Mouse (Mus musculus): ENCODE results near the gene Wdfy3. TPM values are rescaled to one million over a fixed set of nuclear protein-coding genes. Genes with fewer than 3 reads are reported as not detected.
A peak's percentile ranks its signal among the peaks of the same experiment; 100 is the strongest.
"Not testable (repeated sequence)": the region's sequence is repeated elsewhere in the genome, so short reads cannot be mapped to it uniquely, and the experiment has no call there.

The Wdfy3 gene
- total RNA-seq, 1 experiment from 2014 or later, result 11.2 TPM

DNA sequence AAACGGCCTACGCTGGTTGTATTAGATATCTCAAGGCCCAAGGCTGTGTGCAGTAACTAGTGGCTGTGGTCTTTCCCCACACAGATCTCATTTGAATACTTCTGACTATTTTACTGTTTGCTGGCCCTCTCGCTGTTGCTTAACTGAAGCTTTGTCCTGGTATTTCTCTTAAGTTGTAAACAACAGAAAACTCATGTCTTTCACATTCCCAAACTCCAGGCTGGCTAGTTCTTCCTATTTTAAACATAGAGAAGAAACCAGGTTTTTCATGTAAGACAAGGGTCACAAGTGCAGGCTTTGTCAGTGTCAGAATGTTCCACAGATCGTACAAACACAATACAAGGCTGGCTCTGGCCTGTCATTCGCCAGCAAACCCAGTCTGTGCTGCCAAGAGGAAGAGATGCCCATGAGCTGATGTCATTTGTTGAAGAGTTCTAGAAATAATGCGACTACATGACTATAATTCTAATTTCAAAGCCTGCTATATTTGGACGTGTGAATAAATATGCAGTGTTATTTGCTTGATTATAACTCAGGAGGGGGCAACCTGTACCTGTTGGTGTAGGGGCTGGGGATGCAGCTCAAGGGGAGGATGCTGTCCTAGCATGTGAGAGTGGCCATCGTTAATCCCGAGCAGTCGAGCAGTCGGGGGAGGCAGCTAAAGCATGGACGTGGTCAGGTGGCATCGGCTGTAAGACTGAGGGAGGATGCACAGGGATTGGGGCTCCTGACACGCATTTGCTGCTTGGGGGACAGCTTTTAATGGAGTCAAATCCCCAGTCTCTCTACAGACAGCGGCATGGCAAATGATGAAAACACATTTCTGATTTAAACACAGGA, 136.5 kb downstream of the Wdfy3 start:
- ATAC-seq (replicated peaks in 1 of 2; ENCODE audit: insufficient read depth in 1 of 2, low FRiP score in 2 of 2, low TSS enrichment in 1 of 2, low read depth in 1 of 2, poor library complexity in 2 of 2, severe bottlenecking in 2 of 2), result no peak

DNA sequence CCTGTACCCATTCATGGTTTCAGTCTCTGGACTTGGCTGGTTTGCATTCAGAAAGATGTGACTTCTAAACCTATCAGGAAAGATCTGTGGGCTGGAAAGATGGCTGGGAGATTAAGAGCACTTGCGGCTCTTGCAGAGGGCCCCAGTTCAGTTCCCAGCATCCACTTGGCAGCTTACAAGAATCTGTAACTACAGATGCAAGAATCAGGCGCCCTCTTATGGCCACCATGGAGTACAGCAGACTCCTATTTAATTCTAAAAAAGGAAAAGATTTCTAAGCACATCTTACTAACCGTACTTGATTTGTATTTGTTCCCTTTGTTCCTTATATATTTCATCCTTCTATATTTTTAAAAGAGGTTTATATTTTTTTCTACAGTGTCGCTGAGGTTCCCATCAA, 137.7 kb downstream of the Wdfy3 start:
- no peak for ATAC-seq (replicated peaks in 1 of 2; ENCODE audit: insufficient read depth in 1 of 2, low FRiP score in 2 of 2, low TSS enrichment in 1 of 2, low read depth in 1 of 2, poor library complexity in 2 of 2, severe bottlenecking in 2 of 2)

DNA sequence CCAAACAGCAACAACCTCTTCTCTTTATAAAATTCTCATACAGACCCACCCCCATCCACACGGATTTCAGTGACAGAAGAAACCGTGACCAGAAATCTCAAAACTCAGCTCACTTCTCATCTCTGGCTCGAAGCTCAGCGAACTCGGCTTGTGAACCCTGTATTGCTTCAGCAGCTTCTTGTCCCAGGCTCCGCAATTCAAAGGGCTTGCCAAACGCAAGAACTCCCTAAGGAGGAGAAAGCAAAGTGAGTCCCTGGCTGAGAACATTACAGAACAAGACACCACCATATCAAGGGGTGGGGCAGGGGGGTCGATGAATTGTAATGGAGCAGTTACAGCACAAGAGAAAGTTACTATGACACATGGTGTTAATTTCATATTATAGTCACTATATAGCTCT, 143.4 kb downstream of the Wdfy3 start:
- no peak for ATAC-seq (replicated peaks in 1 of 2; ENCODE audit: insufficient read depth in 1 of 2, low FRiP score in 2 of 2, low TSS enrichment in 1 of 2, low read depth in 1 of 2, poor library complexity in 2 of 2, severe bottlenecking in 2 of 2)

DNA sequence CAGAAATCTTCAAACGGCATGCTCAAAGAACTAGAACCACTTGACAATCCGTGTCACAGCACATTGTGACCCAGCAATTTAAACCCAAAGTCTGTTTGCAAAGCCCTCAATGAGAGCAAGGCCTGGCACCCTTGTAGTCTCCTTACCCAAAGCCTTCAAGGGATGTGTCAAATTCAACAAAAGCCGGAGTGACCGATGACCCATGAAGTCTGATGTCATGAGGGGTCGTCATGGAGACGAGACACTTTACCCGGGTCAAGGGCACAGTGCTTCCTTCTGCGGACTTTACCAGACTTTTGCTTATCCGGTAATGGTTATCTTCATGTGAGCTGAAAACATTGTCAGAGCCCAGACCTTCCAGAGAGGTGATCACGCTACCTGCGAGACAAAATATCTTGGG, 146.0 kb downstream of the Wdfy3 start:
- ATAC-seq (replicated peaks in 1 of 2; ENCODE audit: insufficient read depth in 1 of 2, low FRiP score in 2 of 2, low TSS enrichment in 1 of 2, low read depth in 1 of 2, poor library complexity in 2 of 2, severe bottlenecking in 2 of 2), result no peak

DNA sequence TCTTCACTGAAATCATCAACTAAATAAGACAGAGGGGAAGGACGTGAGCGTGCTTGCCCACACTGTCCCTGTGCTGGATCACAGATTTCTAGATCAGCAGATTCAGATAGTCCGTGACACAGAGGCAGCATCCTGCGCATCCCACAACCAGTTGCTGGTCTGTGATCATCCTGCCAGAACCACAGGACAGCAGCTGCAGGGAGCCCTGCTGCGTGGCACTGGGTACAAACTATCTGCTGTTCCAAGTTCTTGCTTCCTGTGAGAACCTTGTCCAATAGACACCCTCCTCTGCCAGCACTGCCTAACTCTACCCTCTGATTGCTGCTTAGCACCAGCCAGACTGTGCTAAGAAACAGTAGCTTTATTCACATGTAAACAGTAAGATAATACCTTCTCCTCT, 150.2 kb downstream of the Wdfy3 start:
- no peak for ATAC-seq (replicated peaks in 1 of 2; ENCODE audit: insufficient read depth in 1 of 2, low FRiP score in 2 of 2, low TSS enrichment in 1 of 2, low read depth in 1 of 2, poor library complexity in 2 of 2, severe bottlenecking in 2 of 2)

DNA sequence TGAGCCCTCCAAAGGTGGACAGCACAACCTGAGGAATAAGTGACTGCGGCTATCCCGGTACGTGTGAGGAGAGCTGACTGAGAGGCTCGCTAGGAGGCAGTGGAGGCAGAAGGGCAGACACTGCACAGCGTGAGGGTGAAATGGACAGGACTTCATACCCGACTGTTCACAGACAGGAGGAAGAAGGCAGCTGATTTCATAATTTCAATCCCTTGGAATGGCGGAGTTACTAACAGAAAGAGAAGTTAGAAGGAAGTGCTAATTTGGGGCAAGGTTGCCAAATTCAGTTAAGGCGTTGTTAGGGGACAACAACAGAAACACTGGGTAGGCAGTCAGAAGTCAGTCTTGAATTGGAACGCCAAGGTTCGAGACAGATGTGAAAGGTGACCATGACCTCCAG, 160.3 kb downstream of the Wdfy3 start:
- ATAC-seq (replicated peaks in 1 of 2; ENCODE audit: insufficient read depth in 1 of 2, low FRiP score in 2 of 2, low TSS enrichment in 1 of 2, low read depth in 1 of 2, poor library complexity in 2 of 2, severe bottlenecking in 2 of 2), result no peak

DNA sequence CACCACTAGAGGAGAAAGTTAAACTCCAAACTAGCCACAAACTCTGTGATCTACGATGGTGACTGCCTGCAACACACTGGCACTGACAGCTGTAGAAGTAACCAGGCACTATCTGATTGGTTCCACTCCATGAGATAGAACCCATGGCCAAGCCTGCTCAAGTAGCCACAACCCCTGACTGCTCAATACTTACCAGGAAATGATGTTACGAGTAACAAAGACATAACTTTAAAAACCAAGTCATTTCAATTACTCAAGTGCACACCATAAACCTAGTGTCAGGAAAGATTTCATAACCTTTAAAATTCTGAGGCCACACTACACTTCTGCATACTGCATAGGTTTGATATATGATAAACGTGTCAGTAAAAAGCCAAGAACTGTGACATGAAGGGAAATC, 164.1 kb downstream of the Wdfy3 start:
- ATAC-seq (replicated peaks in 1 of 2; ENCODE audit: insufficient read depth in 1 of 2, low FRiP score in 2 of 2, low TSS enrichment in 1 of 2, low read depth in 1 of 2, poor library complexity in 2 of 2, severe bottlenecking in 2 of 2), result no peak

DNA sequence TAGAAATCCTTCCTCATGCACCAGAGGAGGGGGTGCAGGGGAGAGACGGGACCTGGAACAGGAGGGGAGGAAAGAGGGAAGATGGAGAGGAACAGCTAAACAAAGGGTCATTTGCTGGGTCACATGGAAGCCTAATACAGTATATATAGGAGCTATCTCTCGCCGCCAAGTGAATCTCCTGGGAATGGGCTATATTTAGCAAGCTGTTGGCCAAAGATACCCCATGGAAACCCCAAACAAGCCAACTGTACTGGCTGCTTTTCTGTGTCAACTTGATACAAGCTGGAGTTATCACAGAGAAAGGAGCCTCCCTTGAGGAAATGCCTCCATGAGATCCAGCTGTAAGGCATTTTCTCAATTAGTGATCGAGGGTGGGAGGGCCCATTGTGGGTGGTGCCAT, 164.9 kb downstream of the Wdfy3 start:
- ATAC-seq (replicated peaks in 1 of 2; ENCODE audit: insufficient read depth in 1 of 2, low FRiP score in 2 of 2, low TSS enrichment in 1 of 2, low read depth in 1 of 2, poor library complexity in 2 of 2, severe bottlenecking in 2 of 2), result not testable (repeated sequence)

DNA sequence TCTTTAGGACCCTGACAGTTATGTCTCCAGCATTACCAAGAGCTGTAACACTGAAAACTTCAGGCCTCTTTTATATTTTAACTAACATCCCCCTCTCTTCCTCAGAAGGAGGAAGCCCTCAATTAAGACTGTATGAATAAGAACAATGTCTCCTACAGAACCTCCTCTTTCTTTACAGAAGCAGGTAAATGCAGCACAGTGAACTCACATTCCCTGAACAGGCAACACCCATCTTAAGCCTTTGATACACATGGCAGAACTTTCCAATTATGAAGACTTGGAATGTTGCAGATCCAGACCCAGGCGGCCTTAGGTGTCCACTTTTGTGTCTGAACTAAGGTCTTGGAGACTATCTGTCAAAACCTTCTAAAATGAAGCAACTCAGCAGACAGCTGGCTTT, 167.0 kb downstream of the Wdfy3 start:
- ATAC-seq (replicated peaks in 1 of 2; ENCODE audit: insufficient read depth in 1 of 2, low FRiP score in 2 of 2, low TSS enrichment in 1 of 2, low read depth in 1 of 2, poor library complexity in 2 of 2, severe bottlenecking in 2 of 2), result no peak

DNA sequence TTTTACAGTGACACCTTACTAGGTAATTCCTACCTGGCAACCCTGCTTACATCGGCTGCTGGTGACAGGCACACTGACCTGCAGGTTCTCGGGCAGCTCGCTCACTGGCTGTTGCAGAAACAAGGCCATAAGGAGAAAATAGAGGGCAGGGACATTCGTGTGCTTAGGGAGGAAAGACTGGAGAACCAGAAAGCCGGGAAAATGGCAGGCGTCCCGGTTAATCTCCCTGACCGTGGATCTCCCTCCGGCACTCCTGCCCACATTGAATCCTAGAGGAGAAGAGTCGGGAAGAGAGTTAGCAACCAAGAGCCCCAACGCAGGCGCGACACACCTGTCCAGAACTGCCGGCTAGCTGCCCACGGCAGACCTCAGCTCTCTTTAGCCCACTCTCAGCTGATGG, 169.7 kb downstream of the Wdfy3 start:
- ATAC-seq (replicated peaks in 1 of 2; ENCODE audit: insufficient read depth in 1 of 2, low FRiP score in 2 of 2, low TSS enrichment in 1 of 2, low read depth in 1 of 2, poor library complexity in 2 of 2, severe bottlenecking in 2 of 2), result no peak

DNA sequence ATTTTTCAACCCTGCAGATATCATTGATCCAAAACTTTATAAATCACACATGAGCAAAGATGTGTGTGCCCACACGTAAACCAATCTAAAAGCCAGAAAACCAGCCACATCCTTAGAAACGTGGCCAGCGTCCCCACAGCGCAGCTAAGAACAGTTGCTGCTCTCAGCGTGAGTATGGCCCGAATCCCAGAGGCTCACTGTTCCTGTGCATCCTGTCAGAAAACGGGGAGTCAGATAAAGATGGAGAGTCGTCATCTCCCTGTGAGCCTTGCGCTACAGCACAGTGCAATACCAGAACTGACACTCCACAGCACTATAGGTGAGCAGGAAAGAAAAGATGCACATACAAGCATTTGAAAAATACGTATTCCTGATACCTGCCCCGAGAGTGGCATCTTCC, 172.9 kb downstream of the Wdfy3 start:
- no peak for ATAC-seq (replicated peaks in 1 of 2; ENCODE audit: insufficient read depth in 1 of 2, low FRiP score in 2 of 2, low TSS enrichment in 1 of 2, low read depth in 1 of 2, poor library complexity in 2 of 2, severe bottlenecking in 2 of 2)

DNA sequence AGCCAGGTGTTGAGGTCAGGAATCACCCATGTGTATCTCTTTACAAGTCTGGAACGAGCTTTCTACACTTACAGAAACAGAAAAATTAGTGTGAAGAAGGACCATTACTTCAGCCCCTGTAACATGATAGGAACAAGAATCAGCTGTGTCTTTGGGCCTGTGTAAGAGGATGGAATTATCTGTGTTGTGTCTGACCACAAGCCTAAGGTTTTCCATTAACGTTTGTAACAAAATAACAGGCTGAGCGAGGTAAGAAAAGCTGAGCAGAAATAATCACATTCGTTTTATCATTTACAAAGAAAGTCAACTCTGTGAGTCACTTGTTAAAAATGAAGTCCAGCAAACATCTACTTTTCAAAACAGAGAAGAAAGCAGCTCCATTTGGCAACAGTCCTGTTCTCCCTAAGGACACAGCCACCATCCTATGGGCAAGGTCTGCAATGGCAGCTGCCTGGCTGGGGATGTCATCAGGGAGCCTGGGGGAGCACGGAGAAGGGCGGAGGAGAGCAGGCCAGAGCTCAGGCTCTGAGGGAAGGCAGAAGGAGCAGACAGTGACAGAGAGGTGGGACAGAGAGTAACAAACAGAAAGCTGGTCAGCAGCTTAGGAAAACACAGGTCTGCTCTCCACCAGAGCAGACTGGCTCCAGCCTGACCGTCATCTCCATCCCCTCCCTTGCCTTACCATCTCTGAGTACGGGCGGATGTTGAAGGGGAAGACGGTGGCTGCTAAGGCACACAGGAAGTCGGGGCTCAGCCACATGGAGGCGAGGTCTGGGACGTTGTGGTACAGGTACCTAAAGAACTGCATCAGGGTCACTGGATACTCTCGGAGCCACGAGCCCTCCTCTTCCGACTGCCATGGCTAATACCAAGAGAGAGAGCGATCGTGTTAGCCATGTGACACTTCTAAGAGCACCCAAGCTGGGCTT, 173.7 kb downstream of the Wdfy3 start:
- no peak for ATAC-seq (replicated peaks in 1 of 2; ENCODE audit: insufficient read depth in 1 of 2, low FRiP score in 2 of 2, low TSS enrichment in 1 of 2, low read depth in 1 of 2, poor library complexity in 2 of 2, severe bottlenecking in 2 of 2)

DNA sequence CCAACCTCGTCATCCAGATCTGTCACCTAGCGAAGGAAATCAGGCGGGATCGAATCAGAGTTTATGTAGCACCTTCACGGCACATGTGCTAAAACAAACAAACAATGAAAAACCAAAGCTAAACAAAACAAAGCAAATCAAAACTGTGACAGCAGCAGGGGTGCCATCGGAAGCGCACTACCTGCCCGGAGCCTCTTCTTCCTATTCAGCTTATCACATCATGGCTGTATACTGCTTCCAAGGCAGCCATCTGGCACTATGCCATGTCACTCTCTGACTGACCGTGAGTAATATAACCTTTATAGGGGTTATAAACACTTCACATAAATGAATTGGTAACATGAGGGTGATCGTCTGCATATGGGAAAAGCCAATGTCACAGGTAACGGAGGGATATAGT, 174.6 kb downstream of the Wdfy3 start:
- no peak for ATAC-seq (replicated peaks in 1 of 2; ENCODE audit: insufficient read depth in 1 of 2, low FRiP score in 2 of 2, low TSS enrichment in 1 of 2, low read depth in 1 of 2, poor library complexity in 2 of 2, severe bottlenecking in 2 of 2)

DNA sequence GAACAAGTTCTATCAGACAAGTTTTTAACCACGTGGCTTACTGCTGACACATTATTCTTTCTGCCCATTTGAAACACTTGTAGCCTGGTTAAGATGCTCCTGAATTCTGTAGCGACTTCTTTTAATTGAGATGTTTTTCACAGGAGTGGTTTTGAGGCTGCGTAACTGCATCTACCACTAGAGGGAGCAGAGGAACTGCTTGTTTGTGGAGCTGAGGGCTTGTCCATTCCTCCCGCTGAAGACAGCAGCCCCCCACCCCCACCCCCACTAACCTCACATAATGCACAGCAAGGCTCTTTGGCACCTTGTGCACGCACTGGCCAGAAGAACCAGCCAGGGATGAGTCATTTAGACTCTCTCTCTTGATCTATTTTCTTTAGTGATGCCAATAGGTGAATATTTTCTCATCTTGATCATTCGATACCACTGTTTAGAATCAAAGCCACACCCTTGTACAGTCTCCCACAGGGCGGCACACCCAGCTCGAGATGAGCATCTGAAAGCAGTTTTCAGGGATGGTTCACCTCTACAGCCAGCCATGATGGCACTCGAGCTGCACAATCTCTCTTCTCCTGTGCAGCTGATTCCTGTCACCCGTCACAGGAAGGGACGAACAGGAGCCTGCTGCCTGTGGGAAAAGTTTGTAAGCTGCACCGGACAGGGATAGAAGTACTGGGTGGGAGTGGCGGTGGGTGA, 175.8 kb downstream of the Wdfy3 start:
- ATAC-seq (replicated peaks in 1 of 2; ENCODE audit: insufficient read depth in 1 of 2, low FRiP score in 2 of 2, low TSS enrichment in 1 of 2, low read depth in 1 of 2, poor library complexity in 2 of 2, severe bottlenecking in 2 of 2), result peak in 1 of 2 experiments; percentile 17; a peak in 1 of 4 replicates

DNA sequence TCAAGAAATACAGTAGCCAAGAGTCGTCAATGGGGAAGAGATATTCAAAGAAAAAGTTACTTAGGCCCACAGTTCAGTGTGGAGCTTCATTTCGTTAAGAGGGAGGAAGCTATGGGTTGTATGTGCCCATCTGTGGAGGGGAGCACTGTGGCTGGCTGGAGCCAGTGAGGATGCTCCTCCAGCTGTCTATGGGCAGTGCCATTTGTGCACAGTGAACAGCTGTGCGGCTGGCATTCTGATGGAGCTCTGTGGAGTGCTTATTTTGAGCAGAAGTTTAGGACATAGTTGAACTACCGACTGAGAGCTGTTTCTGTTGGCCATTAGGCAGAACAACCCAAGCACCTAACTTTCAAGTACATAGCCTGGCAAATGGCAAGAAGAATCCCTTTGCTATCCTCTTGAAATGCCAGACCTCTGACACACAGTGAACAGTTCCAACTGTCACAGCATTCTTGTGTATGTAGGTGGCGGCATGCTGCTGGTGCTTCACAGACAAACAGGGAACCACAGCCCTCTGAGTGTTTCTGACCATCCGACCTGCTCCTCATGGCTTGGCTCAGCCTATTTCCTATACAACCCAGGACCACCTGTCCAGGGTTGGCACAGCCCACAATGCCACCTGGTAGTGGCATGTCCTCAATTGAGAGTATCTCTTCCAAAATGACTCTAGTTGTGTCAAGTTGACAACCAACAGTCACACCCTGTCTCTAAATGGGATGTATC, 177.9 kb downstream of the Wdfy3 start:
- ATAC-seq (replicated peaks in 1 of 2; ENCODE audit: insufficient read depth in 1 of 2, low FRiP score in 2 of 2, low TSS enrichment in 1 of 2, low read depth in 1 of 2, poor library complexity in 2 of 2, severe bottlenecking in 2 of 2), result no peak

DNA sequence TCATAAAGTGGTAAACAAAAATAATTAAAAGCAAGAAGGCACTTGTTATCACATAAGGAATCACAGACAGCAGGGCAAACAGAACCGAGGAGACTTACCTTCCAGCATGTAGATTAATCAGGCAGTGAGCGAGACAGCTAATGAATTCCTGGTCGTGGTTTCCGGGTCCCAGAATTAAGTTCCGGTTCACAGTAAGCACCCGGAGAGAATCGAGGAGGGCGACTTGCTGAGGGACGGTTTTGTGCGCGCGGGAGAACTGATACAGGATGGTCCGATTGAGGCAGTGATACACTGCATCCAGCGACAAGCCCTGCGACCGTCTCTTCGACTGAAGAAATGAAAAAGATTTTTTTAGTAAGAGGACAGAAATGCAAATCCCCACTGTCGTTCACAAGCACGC, 181.7 kb downstream of the Wdfy3 start:
- no peak for ATAC-seq (replicated peaks in 1 of 2; ENCODE audit: insufficient read depth in 1 of 2, low FRiP score in 2 of 2, low TSS enrichment in 1 of 2, low read depth in 1 of 2, poor library complexity in 2 of 2, severe bottlenecking in 2 of 2)

DNA sequence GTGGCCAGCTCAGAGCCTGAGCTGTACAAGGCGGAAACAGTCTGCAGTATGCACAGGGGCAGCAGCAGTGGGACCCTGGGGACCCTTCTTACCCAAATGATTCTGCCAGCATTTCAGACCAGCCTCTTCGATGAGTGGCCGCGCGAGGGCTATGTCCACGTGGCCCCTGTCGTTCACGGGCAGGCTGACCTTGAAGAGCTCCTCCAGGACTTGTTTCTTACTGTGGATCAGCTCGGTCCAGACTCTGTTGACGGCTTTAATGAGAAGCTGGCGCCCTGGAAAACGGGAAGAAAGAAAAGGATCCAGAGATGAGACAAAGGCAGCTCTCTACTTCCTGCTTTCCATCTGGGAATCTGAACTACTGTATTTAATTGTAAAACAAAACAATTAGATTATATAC, 184.7 kb downstream of the Wdfy3 start:
- ATAC-seq (replicated peaks in 1 of 2; ENCODE audit: insufficient read depth in 1 of 2, low FRiP score in 2 of 2, low TSS enrichment in 1 of 2, low read depth in 1 of 2, poor library complexity in 2 of 2, severe bottlenecking in 2 of 2), result no peak
